Mouse (Mus musculus): Measurements from ENCODE around the gene Wdr76.
"Not testable (repeated sequence)": the region's sequence is repeated elsewhere in the genome, so short reads cannot be mapped to it uniquely, and the experiment has no call there.

DNA sequence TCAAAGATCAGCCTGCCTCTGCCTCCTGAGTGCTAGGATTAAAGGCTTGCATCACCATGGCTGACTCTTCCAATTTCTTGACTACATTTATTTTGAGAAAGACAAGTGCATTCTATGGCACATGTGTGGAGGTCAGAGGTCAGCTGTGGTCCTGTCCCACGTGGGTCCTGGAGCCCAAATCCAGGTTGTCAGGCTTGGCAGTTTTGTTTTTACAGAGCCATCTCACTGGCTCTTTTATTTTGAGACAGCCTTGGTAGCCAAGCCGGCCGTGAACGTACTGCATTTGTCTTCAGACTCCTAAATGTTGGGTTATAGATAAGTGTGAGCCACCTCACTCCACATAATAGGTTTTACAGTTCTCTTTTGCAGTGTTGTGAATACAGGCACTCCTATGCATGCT lies 12.2 kb downstream of the Wdr76 start:
- not testable (repeated sequence) for TF ChIP-seq CTCF (IDR thresholded peaks at IDR 0.05; ENCODE audit: borderline replicate concordance, control insufficient read depth, extremely low read depth, insufficient read depth, low read length, poor library complexity); POLR2A (IDR thresholded peaks at IDR 0.05; ENCODE audit: control insufficient read depth, extremely low read depth, insufficient read depth, low read length, poor library complexity)

Measured in thymus, adult 2 months (tissue).